Mouse (Mus musculus) intestine, postnatal 0 days (tissue): ENCODE measurements around the gene Plod1. TPM values are rescaled to one million over a fixed set of nuclear protein-coding genes. Genes with fewer than 3 reads are reported as not detected.
"Not testable (repeated sequence)": the region's sequence is repeated elsewhere in the genome, so short reads cannot be mapped to it uniquely, and the experiment has no call there.

Experiments used
- ATAC-seq: fragments of 200-750 bp; cut with Nextera tagmentation; 2 replicates; pipeline ENCODE4 v1.8.0; 2017; ENCODE audit warnings: mild to moderate bottlenecking, moderate TSS enrichment, moderate library complexity
- H3K27ac ChIP-seq: fragments of 300-500 bp; sonication (generic); 2 replicates; pipeline ENCODE4 v1.5.1; 2014; ENCODE audit warnings: mild to moderate bottlenecking, low read depth, low read length, moderate library complexity
- H3K27me3 ChIP-seq: fragments of 300-500 bp; sonication (generic); replicated peaks from 2 replicates; pipeline ENCODE4 v1.6.1; 2014; ENCODE audit warnings: low read length, mixed read lengths; ENCODE audit not compliant: control insufficient read depth, insufficient read depth
- H3K36me3 ChIP-seq: fragments of 300-500 bp; sonication (generic); 2 replicates; pipeline ENCODE4 v1.6.1; 2014; ENCODE audit warnings: mild to moderate bottlenecking, moderate library complexity; ENCODE audit not compliant: control insufficient read depth, insufficient read depth
- H3K4me1 ChIP-seq: fragments of 300-500 bp; sonication (generic); replicated peaks from 2 replicates; pipeline ENCODE4 v1.6.1; 2014; ENCODE audit warnings: antibody characterized with exemption, low read length, mixed read lengths; ENCODE audit not compliant: control insufficient read depth, insufficient read depth
- H3K4me2 ChIP-seq: fragments of 300-500 bp; sonication (generic); replicated peaks from 2 replicates; pipeline ENCODE4 v1.6.1; 2014; ENCODE audit warnings: low read depth, mild to moderate bottlenecking, moderate library complexity
- H3K4me3 ChIP-seq: fragments of 300-500 bp; sonication (generic); 2 replicates; pipeline ENCODE4 v1.5.1; 2014; ENCODE audit warnings: low read depth, low read length
- H3K9ac ChIP-seq: fragments of 300-500 bp; sonication (generic); 2 replicates; pipeline ENCODE4 v1.6.1; 2014; ENCODE audit warnings: mild to moderate bottlenecking, low read depth, low read length
- H3K9me3 ChIP-seq: fragments of 300-500 bp; sonication (generic); 2 replicates; pipeline ENCODE4 v1.6.1; 2016; ENCODE audit warnings: mixed run types; ENCODE audit not compliant: control insufficient read depth
- CTCF ChIP-seq: sonication (generic); IDR thresholded peaks from 2 replicates; pipeline ENCODE4 v1.5.1; 2016; ENCODE audit warnings: low read depth, mild to moderate bottlenecking, control low read depth, antibody characterized with exemption, moderate library complexity
- WGBS: fragments of 180-500 bp; shearing (Covaris S2); extraction: QIAGEN DNeasy Blood & Tissue Kit; methylation state at CpG from one replicate; pipeline ENCODE4 v1.1.7; 2014; 5-methylcytosine and 5-hydroxymethylcytosine counted together
- polyA plus RNA-seq: library from polyadenylated mRNA; unstranded; fragments of >200 nt; fragmentation: Nextera tagmentation; extraction: Ambion mirVana; gene quantifications from 2 replicates; pipeline ENCODE4 v1.2.1, GENCODE M21; 2015

Plod1 gene
- polyA plus RNA-seq, 1 experiment from 2014 or later = 28.8 TPM

DNA sequence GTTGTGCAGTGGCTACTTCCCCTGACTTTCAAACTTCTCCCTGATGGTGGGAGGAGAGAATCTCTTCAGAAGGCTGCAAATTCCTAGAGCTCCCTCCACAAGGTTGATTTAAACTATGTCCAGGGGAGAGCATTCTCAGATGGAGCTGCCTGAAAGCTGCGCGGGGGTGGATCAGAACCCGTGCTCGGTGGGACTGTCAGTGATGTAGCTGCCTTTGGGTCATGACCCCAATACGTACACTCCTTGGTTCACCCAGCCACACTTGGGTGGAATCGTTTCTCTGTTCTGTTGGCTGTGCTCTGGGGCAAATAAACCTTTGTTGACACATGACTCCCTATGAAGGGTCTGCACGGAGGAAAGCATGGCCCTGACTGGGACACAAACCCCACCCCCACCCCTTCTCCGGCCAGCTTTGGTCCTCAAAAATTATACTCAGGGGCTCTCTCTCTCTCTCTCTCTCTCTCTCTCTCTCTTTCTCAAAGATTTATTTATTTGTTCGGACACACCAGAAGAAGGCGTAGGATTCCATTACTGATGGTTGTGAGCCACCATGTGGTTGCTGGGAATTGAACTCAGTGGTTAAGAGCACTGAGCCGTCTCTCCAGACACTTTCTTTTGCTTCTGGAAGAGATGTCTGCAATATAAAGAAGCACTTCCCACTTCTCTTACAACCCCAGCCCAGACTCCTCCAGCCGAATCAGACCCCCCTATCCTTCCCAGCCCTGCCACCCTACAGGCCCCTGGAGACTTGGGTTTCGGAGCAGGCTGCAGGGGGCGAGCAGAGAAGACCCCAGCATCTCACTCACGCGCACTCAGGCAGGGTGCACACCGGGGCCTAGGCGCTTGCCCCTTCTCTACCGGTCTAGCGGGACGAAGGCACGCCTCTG, 68.8 kb downstream of the Plod1 start:
- no peaks in the 10 kb centered on the region for H3K9me3 ChIP-seq
- no peaks in the 10 kb centered on the region for H3K27me3 ChIP-seq
- peak overlapping the region; percentile 57 for H3K9ac ChIP-seq
- peak; percentile 7 for ATAC-seq
- peak overlapping the region; percentile 77 for H3K4me3 ChIP-seq
- H3K4me1 ChIP-seq = peaks cover 3% of the 10 kb centered on the region; the same call in 1 of the 2 replicates
- peak; percentile 37; the same call in 1 of the 2 replicates for TF ChIP-seq CTCF
- WGBS = 4% methylated on average over 22 of the region's 22 CpGs
- H3K4me2 ChIP-seq = peak overlapping the region; percentile 88
- peak overlapping the region; percentile 65; the same call in 1 of the 2 replicates for H3K27ac ChIP-seq
- H3K36me3 ChIP-seq = peaks cover 25% of the 10 kb centered on the region; the same call in 1 of the 2 replicates

DNA sequence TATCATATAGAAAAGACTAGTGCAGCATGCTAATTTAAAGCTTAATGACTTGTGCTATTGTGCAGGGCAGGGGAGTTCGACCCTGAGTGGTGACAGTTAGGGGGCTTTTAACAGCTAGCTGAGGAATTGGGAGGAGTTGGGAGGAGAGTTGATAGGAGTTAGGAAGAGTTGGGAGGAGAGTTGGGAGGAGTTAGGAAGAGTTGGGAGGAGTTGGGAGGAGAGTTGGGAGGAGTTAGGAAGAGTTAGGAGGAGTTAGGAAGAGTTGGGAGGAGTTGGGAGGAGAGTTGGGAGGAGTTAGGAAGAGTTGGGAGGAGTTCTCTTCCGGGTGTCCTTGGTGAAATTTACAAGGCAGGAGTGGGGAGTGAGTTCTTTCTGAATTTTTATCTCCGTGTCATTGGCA, 69.8 kb downstream of the Plod1 start:
- H3K9ac ChIP-seq, H3K4me3 ChIP-seq, H3K27me3 ChIP-seq, H3K27ac ChIP-seq, H3K4me1 ChIP-seq, H3K4me2 ChIP-seq, ATAC-seq, H3K9me3 ChIP-seq: not testable (repeated sequence)
- peaks cover 29% of the 10 kb centered on the region for H3K36me3 ChIP-seq
- 33% methylated on average over 3 of the region's 3 CpGs for WGBS

DNA sequence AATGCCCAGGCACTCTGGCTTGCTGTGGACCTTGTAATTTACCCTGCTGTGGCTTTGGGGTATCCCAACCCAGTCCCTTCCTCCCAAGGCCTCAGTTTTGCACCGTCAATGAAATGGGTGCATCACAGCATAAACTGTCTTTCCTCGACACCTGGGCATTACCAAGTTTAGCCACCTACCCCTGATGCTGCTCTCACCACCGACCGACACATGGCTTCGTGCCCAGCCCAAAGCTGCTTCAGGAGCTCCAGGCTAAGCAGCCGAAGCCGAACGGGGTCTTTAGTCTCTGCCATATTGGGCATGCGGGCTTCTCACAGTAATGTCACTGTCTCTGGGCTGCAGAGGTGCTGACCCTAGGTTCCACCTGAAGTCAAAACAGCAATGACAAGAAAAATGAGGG, 70.5 kb downstream of the Plod1 start:
- TF ChIP-seq CTCF = no peak
- H3K27ac ChIP-seq = no peak overlapping the region
- no peak overlapping the region for H3K4me2 ChIP-seq
- ATAC-seq = no peak
- H3K9me3 ChIP-seq = no peaks in the 10 kb centered on the region
- H3K27me3 ChIP-seq = no peaks in the 10 kb centered on the region
- peaks cover 3% of the 10 kb centered on the region; the same call in 1 of the 2 replicates for H3K4me1 ChIP-seq
- H3K9ac ChIP-seq = no peak overlapping the region
- 96% methylated on average over 9 of the region's 9 CpGs for WGBS
- H3K4me3 ChIP-seq = no peak overlapping the region
- peaks cover 37% of the 10 kb centered on the region for H3K36me3 ChIP-seq

DNA sequence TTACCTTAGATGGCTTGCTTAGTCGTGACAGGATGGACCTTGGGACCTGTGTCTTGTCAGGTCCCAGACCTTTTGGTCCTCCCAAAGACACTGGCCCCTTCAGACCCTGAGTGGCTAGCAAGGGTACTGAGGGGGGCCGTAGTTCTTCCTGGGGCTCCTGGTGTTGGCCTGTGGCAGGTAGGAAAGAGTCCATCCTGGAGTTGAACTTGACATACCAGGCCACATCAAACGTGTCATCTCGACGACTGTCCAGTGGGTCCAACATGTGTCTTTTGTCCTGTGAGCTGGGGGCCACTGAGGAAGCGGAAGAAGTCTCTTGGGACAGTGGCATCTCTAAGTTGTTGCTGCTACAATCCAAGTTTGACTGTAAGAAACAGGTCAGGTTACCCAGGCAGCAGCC, 70.9 kb downstream of the Plod1 start:
- Histone ChIP-seq H3K27ac (no peak overlapping the region), H3K9ac (no peak overlapping the region), H3K27me3 (no peaks in the 10 kb centered on the region), H3K4me2 (no peak overlapping the region), H3K9me3 (no peaks in the 10 kb centered on the region), H3K4me3 (no peak overlapping the region), H3K4me1 (peaks cover 3% of the 10 kb centered on the region; the same call in 1 of the 2 replicates), H3K36me3 (peaks cover 41% of the 10 kb centered on the region)
- TF ChIP-seq CTCF = no peak
- 98% methylated on average over 6 of the region's 6 CpGs for WGBS
- ATAC-seq = no peak

DNA sequence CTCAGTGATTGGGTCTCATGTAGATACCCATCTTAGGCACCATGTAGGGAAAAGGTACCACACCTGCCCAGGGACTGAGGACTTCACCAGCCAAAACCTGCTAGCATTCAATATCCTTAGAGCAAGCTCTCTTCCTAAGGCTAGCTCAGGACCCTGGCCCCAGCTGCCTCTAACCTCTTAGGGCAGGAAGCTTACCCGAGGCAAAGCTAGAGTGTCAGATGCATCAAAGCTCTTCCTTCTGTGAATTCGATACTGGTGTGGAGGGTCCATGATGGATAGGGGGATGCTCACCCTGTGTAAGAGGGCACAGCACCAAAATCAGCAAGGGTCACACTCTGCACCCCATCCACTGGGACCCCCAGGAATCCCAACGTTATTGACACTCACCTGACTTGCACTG, 74.5 kb downstream of the Plod1 start:
- Histone ChIP-seq H3K4me1 (no peaks in the 10 kb centered on the region), H3K9ac (no peak overlapping the region), H3K36me3 (peaks cover 48% of the 10 kb centered on the region), H3K27me3 (no peaks in the 10 kb centered on the region), H3K4me2 (no peak overlapping the region), H3K27ac (no peak overlapping the region), H3K4me3 (no peak overlapping the region), H3K9me3 (no peaks in the 10 kb centered on the region)
- WGBS = 89% methylated on average over 3 of the region's 3 CpGs
- TF ChIP-seq CTCF = no peak
- no peak for ATAC-seq

Other genes with a start within 250 kb of the Plod1 start
- not detected in 2 replicates for gene Zfp534, start 234.2 kb downstream of the Plod1 start, polyA plus RNA-seq
- 16.2 and 17.9 TPM in 2 replicates for gene Zfp984, start 127.0 kb downstream of the Plod1 start, polyA plus RNA-seq
- gene Zfp933, start 88.4 kb downstream of the Plod1 start, polyA plus RNA-seq = 3.4 and 3.6 TPM in 2 replicates
- gene Miip, start 68.0 kb downstream of the Plod1 start, polyA plus RNA-seq = 10.0 and 13.3 TPM in 2 replicates
- 1.3 and 1.8 TPM in 2 replicates for gene Fv1, start 67.8 kb downstream of the Plod1 start, polyA plus RNA-seq
- gene Mfn2, start 32.1 kb downstream of the Plod1 start, polyA plus RNA-seq = 44.2 and 46.9 TPM in 2 replicates
- gene 2510039O18Rik, start 4.1 kb upstream of the Plod1 start, polyA plus RNA-seq = 25.7 and 26.3 TPM in 2 replicates
- not detected in 2 replicates for gene Nppb, start 49.0 kb upstream of the Plod1 start, polyA plus RNA-seq
- 1.4 TPM in 2 replicates for gene Nppa, start 64.0 kb upstream of the Plod1 start, polyA plus RNA-seq
- 2.5 and 3.1 TPM in 2 replicates for gene Clcn6, start 102.1 kb upstream of the Plod1 start, polyA plus RNA-seq
- gene Mthfr, start 102.3 kb upstream of the Plod1 start, polyA plus RNA-seq = 11.7 and 12.6 TPM in 2 replicates
- 27.7 and 31.3 TPM in 2 replicates for gene Agtrap, start 151.3 kb upstream of the Plod1 start, polyA plus RNA-seq
- 22.6 and 24.9 TPM in 2 replicates for gene Mad2l2, start 193.6 kb upstream of the Plod1 start, polyA plus RNA-seq
- gene Draxin, start 193.9 kb upstream of the Plod1 start, polyA plus RNA-seq = 0.03 and 0.05 TPM in 2 replicates
- gene Fbxo6, start 215.4 kb upstream of the Plod1 start, polyA plus RNA-seq = 55.4 and 60.6 TPM in 2 replicates
- gene Fbxo44, start 223.7 kb upstream of the Plod1 start, polyA plus RNA-seq = 7.7 and 9.3 TPM in 2 replicates
- gene Fbxo2, start 223.9 kb upstream of the Plod1 start, polyA plus RNA-seq = 0.44 and 0.76 TPM in 2 replicates